Mouse (Mus musculus) left cerebral cortex, adult 18-20 months (tissue): ENCODE data around the gene Fam222b. TPM values are rescaled to one million over a fixed set of nuclear protein-coding genes. Genes with fewer than 3 reads are reported as not detected.

Source experiments
- DNase-seq, 2 experiments: peaks; one replicate each; pipeline ENCODE4 v3.0.0; 2021 to 2022; ENCODE audit warnings: low spot score in 2 of 2, mixed read lengths in 1 of 2
- total RNA-seq, 2 experiments: library from RNA; stranded (reverse); gene quantifications; 2 replicates each; pipeline ENCODE4 v1.2.3; 2021

The Fam222b gene
- total RNA-seq, 2 experiments from 2014 or later, result 29.5 to 30.0 TPM

GRCm38 (mm10) chr11:78086925-78087479 is 7.5 kb upstream of the Fam222b start:
- DNase-seq, result no peak

- no peak for DNase-seq
These were observed 6.6 kb upstream of the Fam222b start for GRCm38 (mm10) chr11:78087756-78088281.

- DNase-seq, result no peak
These were observed 340 bp upstream of the Fam222b start for GRCm38 (mm10) chr11:78094137-78094503.

- DNase-seq, result no peak
These were observed 670 bp downstream of the Fam222b start for GRCm38 (mm10) chr11:78095144-78095516.

- no peak for DNase-seq
These were observed 2.6 kb downstream of the Fam222b start for GRCm38 (mm10) chr11:78097077-78097476.

GRCm38 (mm10) chr11:78100746-78101145 is 6.3 kb downstream of the Fam222b start:
- DNase-seq, result no peak

GRCm38 (mm10) chr11:78102142-78102541 is 7.7 kb downstream of the Fam222b start:
- no peak for DNase-seq

- DNase-seq, result no peak
These were observed 8.7 kb downstream of the Fam222b start for GRCm38 (mm10) chr11:78102958-78103747.

GRCm38 (mm10) chr11:78104501-78104900 is 10.0 kb downstream of the Fam222b start:
- no peak for DNase-seq

- DNase-seq, result no peak
These were observed 19.2 kb downstream of the Fam222b start for GRCm38 (mm10) chr11:78113616-78114015.

- no peak for DNase-seq
These were observed 20.4 kb downstream of the Fam222b start for GRCm38 (mm10) chr11:78114676-78115366.

GRCm38 (mm10) chr11:78115367-78116145 is 21.1 kb downstream of the Fam222b start:
- DNase-seq, result peak; percentile 94 to 96

- DNase-seq, result no peak
These were observed 21.6 kb downstream of the Fam222b start for GRCm38 (mm10) chr11:78116146-78116410.

GRCm38 (mm10) chr11:78118467-78118866 is 24.0 kb downstream of the Fam222b start:
- DNase-seq, result no peak

- DNase-seq, result no peak
These were observed 25.4 kb downstream of the Fam222b start for GRCm38 (mm10) chr11:78119898-78120297.

GRCm38 (mm10) chr11:78121176-78121575 is 26.7 kb downstream of the Fam222b start:
- DNase-seq, result no peak

- DNase-seq, result no peak
These were observed 28.4 kb downstream of the Fam222b start for GRCm38 (mm10) chr11:78122815-78123214.

GRCm38 (mm10) chr11:78123782-78124181 is 29.3 kb downstream of the Fam222b start:
- no peak for DNase-seq

GRCm38 (mm10) chr11:78125691-78126090 is 31.2 kb downstream of the Fam222b start:
- no peak for DNase-seq

- DNase-seq, result no peak
These were observed 32.3 kb downstream of the Fam222b start for GRCm38 (mm10) chr11:78126739-78127138.

GRCm38 (mm10) chr11:78129458-78129857 is 35.0 kb downstream of the Fam222b start:
- DNase-seq, result no peak

- no peak for DNase-seq
These were observed 39.5 kb downstream of the Fam222b start for GRCm38 (mm10) chr11:78133915-78134314.
